Mouse (Mus musculus) embryonic fibroblast, embryonic 13.5 days (primary cell): Measurements from ENCODE around the gene Cst9.

Source experiments
- CTCF ChIP-seq: IDR thresholded peaks from 2 replicates; pipeline ENCODE4 v1.5.1; 2011; ENCODE audit warnings: mild to moderate bottlenecking, control low read depth, low read length, moderate library complexity, borderline replicate concordance; ENCODE audit not compliant: insufficient read depth
- POLR2A ChIP-seq: IDR thresholded peaks from 2 replicates; pipeline ENCODE4 v1.6.1; 2011; ENCODE audit warnings: low read depth, mild to moderate bottlenecking, control low read depth, low read length, moderate library complexity

DNA sequence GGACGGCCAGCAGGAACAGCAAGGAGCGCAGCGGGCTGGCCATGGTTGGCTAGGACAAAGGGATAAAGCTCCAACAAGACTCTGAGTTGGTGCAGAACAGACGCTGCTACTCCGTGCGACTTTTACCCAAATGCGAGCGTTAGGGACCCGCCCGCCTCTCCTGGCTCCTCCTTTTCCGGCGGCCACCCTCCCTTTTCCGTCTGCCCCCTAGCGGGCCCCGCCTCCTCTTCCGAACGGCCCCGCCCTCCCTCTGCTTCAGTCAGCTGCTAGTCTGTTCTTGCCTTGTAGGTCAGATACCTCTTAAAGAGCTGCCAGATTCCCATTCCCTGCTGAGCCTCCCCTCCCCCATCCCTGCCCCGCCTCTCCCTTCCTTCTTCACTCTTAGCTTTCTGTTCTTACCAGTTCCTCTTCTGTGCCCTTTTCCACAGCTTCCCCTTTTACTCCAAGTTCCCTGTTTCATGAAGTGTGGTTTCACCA is 40.4 kb downstream of the Cst9 start, which contains the start of gene Cst3:
- TF ChIP-seq CTCF (no peak), POLR2A (peak; percentile 93)
